Mouse (Mus musculus) intestine, postnatal 0 days (tissue): Measurements from ENCODE around the gene Foxa3. TPM values are rescaled to one million over a fixed set of nuclear protein-coding genes. Genes with fewer than 3 reads are reported as not detected.

Experiments used
- ATAC-seq: fragments of 200-750 bp; cut with Nextera tagmentation; 2 replicates; pipeline ENCODE4 v1.8.0; 2017; ENCODE audit warnings: mild to moderate bottlenecking, moderate TSS enrichment, moderate library complexity
- H3K27ac ChIP-seq: fragments of 300-500 bp; sonication (generic); 2 replicates; pipeline ENCODE4 v1.5.1; 2014; ENCODE audit warnings: mild to moderate bottlenecking, low read depth, low read length, moderate library complexity
- H3K27me3 ChIP-seq: fragments of 300-500 bp; sonication (generic); replicated peaks from 2 replicates; pipeline ENCODE4 v1.6.1; 2014; ENCODE audit warnings: low read length, mixed read lengths; ENCODE audit not compliant: control insufficient read depth, insufficient read depth
- H3K36me3 ChIP-seq: fragments of 300-500 bp; sonication (generic); 2 replicates; pipeline ENCODE4 v1.6.1; 2014; ENCODE audit warnings: mild to moderate bottlenecking, moderate library complexity; ENCODE audit not compliant: control insufficient read depth, insufficient read depth
- H3K4me1 ChIP-seq: fragments of 300-500 bp; sonication (generic); replicated peaks from 2 replicates; pipeline ENCODE4 v1.6.1; 2014; ENCODE audit warnings: antibody characterized with exemption, low read length, mixed read lengths; ENCODE audit not compliant: control insufficient read depth, insufficient read depth
- H3K4me2 ChIP-seq: fragments of 300-500 bp; sonication (generic); replicated peaks from 2 replicates; pipeline ENCODE4 v1.6.1; 2014; ENCODE audit warnings: low read depth, mild to moderate bottlenecking, moderate library complexity
- H3K4me3 ChIP-seq: fragments of 300-500 bp; sonication (generic); 2 replicates; pipeline ENCODE4 v1.5.1; 2014; ENCODE audit warnings: low read depth, low read length
- H3K9ac ChIP-seq: fragments of 300-500 bp; sonication (generic); 2 replicates; pipeline ENCODE4 v1.6.1; 2014; ENCODE audit warnings: mild to moderate bottlenecking, low read depth, low read length
- H3K9me3 ChIP-seq: fragments of 300-500 bp; sonication (generic); 2 replicates; pipeline ENCODE4 v1.6.1; 2016; ENCODE audit warnings: mixed run types; ENCODE audit not compliant: control insufficient read depth
- CTCF ChIP-seq: sonication (generic); IDR thresholded peaks from 2 replicates; pipeline ENCODE4 v1.5.1; 2016; ENCODE audit warnings: low read depth, mild to moderate bottlenecking, control low read depth, antibody characterized with exemption, moderate library complexity
- WGBS: fragments of 180-500 bp; shearing (Covaris S2); extraction: QIAGEN DNeasy Blood & Tissue Kit; methylation state at CpG from one replicate; pipeline ENCODE4 v1.1.7; 2014; 5-methylcytosine and 5-hydroxymethylcytosine counted together
- polyA plus RNA-seq: library from polyadenylated mRNA; unstranded; fragments of >200 nt; fragmentation: Nextera tagmentation; extraction: Ambion mirVana; gene quantifications from 2 replicates; pipeline ENCODE4 v1.2.1, GENCODE M21; 2015

The Foxa3 gene
- polyA plus RNA-seq, 1 experiment from 2014 or later = 12.4 TPM

DNA sequence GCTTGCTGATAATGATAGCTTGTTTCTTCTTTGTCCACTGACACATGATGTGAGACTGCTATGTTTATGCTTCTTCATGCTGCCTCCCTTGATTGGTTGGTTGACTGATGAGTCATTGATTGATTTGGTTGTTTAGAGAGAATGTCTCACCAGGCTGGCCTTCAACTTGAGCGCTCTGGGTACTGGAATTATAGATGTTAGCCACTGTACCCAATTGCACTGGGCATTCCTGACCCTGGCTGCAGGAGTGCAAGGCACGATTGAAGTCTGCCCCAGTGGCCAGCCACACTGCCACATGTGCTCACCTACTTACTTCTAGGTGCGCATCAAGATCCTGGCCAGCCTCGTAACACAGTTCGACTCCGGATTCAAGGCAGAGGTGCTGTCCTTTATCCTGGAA lies 21.3 kb upstream of the Foxa3 start:
- WGBS = 97% methylated on average over 6 of the region's 6 CpGs
- no peak for ATAC-seq
- no peaks in the 10 kb centered on the region for H3K4me1 ChIP-seq
- H3K4me3 ChIP-seq = no peak overlapping the region
- no peak overlapping the region for H3K9ac ChIP-seq
- H3K9me3 ChIP-seq = no peaks in the 10 kb centered on the region
- no peak overlapping the region for H3K27ac ChIP-seq
- H3K27me3 ChIP-seq = no peaks in the 10 kb centered on the region
- H3K4me2 ChIP-seq = no peak overlapping the region
- peaks cover 99% of the 10 kb centered on the region for H3K36me3 ChIP-seq
- TF ChIP-seq CTCF = no peak

GRCm38 (mm10) chr7:19031641-19032040 lies 8.3 kb upstream of the Foxa3 start:
- H3K4me3 ChIP-seq = no peak overlapping the region
- no peaks in the 10 kb centered on the region for H3K9me3 ChIP-seq
- no peaks in the 10 kb centered on the region for H3K27me3 ChIP-seq
- no peak overlapping the region for H3K9ac ChIP-seq
- TF ChIP-seq CTCF = no peak
- no peak overlapping the region for H3K4me2 ChIP-seq
- no peak overlapping the region for H3K27ac ChIP-seq
- no peak for ATAC-seq
- H3K36me3 ChIP-seq = peaks cover 72% of the 10 kb centered on the region
- WGBS = 89% methylated on average over 4 of the region's 4 CpGs
- H3K4me1 ChIP-seq = no peaks in the 10 kb centered on the region

DNA sequence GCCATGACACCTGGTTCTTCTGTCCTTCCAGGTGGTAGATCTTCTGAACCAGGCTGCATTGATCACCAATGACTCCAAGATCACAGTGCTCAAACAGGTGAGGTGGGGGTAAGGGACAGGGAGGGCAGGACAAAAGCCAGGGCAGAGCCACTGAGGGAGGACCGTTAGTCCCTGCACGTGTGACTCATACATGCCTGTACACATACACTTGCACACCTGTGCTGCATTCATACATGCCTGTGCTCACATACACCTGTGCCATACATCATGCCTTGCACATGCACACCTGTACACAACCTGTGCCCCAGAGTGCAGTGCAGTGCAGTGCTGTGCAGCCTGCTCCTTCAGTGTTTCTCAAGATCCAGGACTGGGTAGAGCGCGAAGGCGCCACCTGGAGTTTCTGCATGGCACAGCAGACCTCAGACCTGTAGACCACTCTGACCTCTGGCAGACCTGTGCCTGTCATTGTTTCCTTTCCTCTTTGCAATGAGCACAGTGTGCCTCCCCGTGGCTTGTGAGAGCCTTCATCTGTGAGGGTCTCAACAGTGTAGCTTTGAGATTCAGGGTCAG lies 5.8 kb upstream of the Foxa3 start:
- Histone ChIP-seq H3K4me3 (no peak overlapping the region), H3K4me1 (0 out of 2 replicates have a peak, but pooled peaks cover 3% of the 10 kb centered on the region), H3K4me2 (no peak overlapping the region), H3K36me3 (peaks cover 49% of the 10 kb centered on the region), H3K27me3 (no peaks in the 10 kb centered on the region), H3K9ac (no peak overlapping the region), H3K27ac (no peak overlapping the region), H3K9me3 (no peaks in the 10 kb centered on the region)
- peak; percentile 87 for TF ChIP-seq CTCF
- 54% methylated on average over 6 of the region's 6 CpGs for WGBS
- peak; percentile 14 for ATAC-seq

- no peaks in the 10 kb centered on the region for H3K9me3 ChIP-seq
- H3K9ac ChIP-seq = no peak overlapping the region
- peaks cover 5% of the 10 kb centered on the region; the same call in 1 of the 2 replicates for H3K27me3 ChIP-seq
- no peak for TF ChIP-seq CTCF
- peaks cover 6% of the 10 kb centered on the region; the same call in 1 of the 2 replicates for H3K4me1 ChIP-seq
- H3K36me3 ChIP-seq = peaks cover 43% of the 10 kb centered on the region
- H3K4me3 ChIP-seq = no peak overlapping the region
- no peak overlapping the region for H3K4me2 ChIP-seq
- no peak overlapping the region for H3K27ac ChIP-seq
- ATAC-seq = no peak
These were observed 4.7 kb upstream of the Foxa3 start for GRCm38 (mm10) chr7:19028067-19028466.

DNA sequence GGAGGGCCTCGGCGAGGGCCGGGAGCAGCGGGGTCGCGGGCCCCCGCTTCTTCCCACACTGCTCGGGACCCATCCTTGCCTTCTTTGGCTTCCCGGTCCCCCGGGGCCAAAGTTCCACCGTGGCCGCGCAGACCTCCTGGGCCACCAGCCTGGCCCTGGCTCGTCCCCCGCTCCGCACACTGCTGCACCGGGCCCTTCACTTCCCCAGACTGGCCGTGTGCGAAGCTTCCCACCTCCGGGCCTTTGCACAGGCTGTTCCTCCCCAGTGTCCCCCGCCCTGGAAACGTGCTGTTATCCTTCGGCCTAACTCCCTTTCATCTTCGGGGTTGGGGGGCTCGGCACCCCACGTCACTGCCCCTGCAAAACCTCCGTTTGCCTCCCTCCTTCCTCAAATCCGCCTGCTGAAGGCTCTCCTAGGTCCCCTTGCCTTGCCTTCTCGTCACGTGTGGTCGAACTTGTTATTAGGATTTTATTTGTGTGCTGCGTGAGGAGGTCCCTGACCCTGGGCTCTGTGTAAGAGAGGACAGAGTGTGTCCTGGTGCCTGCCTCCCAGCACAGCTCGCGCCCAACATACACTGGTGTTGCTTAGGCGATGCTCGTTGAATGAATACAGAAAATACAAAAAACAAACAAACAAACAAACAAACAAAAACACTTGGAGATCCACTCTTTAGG lies 1.4 kb upstream of the Foxa3 start:
- peak overlapping the region; percentile 83 for H3K4me3 ChIP-seq
- no peaks in the 10 kb centered on the region for H3K9me3 ChIP-seq
- TF ChIP-seq CTCF = no peak
- WGBS = under 1% methylated on average over 34 of the region's 36 CpGs
- H3K4me1 ChIP-seq = peaks cover 6% of the 10 kb centered on the region; the same call in 1 of the 2 replicates
- H3K27ac ChIP-seq = peak overlapping the region; percentile 23; the same call in 1 of the 2 replicates
- peak; percentile 37 for ATAC-seq
- peak overlapping the region; percentile 79 for H3K9ac ChIP-seq
- peaks cover 9% of the 10 kb centered on the region; the same call in 1 of the 2 replicates for H3K27me3 ChIP-seq
- peak overlapping the region; percentile 85 for H3K4me2 ChIP-seq
- H3K36me3 ChIP-seq = peaks cover 12% of the 10 kb centered on the region

GRCm38 (mm10) chr7:19024096-19024506 lies 763 bp upstream of the Foxa3 start, which contains the start of gene Sympk:
Gene Sympk (plus strand): TSS chr7:19024377.
- Histone ChIP-seq H3K4me1 (peaks cover 6% of the 10 kb centered on the region; the same call in 1 of the 2 replicates), H3K36me3 (peaks cover 6% of the 10 kb centered on the region; the same call in 1 of the 2 replicates), H3K9me3 (no peaks in the 10 kb centered on the region), H3K27me3 (peaks cover 9% of the 10 kb centered on the region; the same call in 1 of the 2 replicates), H3K4me2 (peak within 1 kb of the TSS; percentile 85), H3K9ac (peak within 1 kb of the TSS; percentile 79), H3K4me3 (peak within 1 kb of the TSS; percentile 83), H3K27ac (peak within 1 kb of the TSS; percentile 23; the same call in 1 of the 2 replicates)
- peak; percentile 92 for ATAC-seq
- TF ChIP-seq CTCF = no peak
- WGBS = under 1% methylated on average over 49 of the region's 50 CpGs
